Mouse (Mus musculus) frontal cortex, postnatal 10 days (tissue): ENCODE data around the gene Gm9747.
A peak's percentile ranks its signal among the peaks of the same experiment; 100 is the strongest.

Experiments used
- DNase-seq, 2 experiments: peaks; one replicate each; pipeline ENCODE4 v3.0.0; 2022; ENCODE audit warnings: low spot score in 2 of 2, mixed read lengths in 1 of 2

The Gm9747 gene

GRCm38 (mm10) chr1:82257457-82257856 lies 24.5 kb downstream of the Gm9747 start:
- DNase-seq: no peak

GRCm38 (mm10) chr1:82258331-82258730 lies 25.4 kb downstream of the Gm9747 start:
- DNase-seq: no peak

GRCm38 (mm10) chr1:82260055-82260454 lies 27.1 kb downstream of the Gm9747 start:
- no peak for DNase-seq

GRCm38 (mm10) chr1:82261053-82261618 lies 28.2 kb downstream of the Gm9747 start:
- DNase-seq: no peak

- DNase-seq: no peak
Measured at GRCm38 (mm10) chr1:82261638-82262037, 28.7 kb downstream of the Gm9747 start.

- DNase-seq: no peak
Measured at GRCm38 (mm10) chr1:82262331-82262730, 29.4 kb downstream of the Gm9747 start.

GRCm38 (mm10) chr1:82267547-82267946 lies 34.6 kb downstream of the Gm9747 start:
- DNase-seq: no peak

GRCm38 (mm10) chr1:82272231-82272630 lies 39.3 kb downstream of the Gm9747 start:
- DNase-seq: no peak

- DNase-seq: no peak
Measured at GRCm38 (mm10) chr1:82273529-82273928, 40.6 kb downstream of the Gm9747 start.

- no peak for DNase-seq
Measured at GRCm38 (mm10) chr1:82274361-82274760, 41.4 kb downstream of the Gm9747 start.

GRCm38 (mm10) chr1:82279768-82280167 lies 46.9 kb downstream of the Gm9747 start:
- no peak for DNase-seq

GRCm38 (mm10) chr1:82281823-82282222 lies 48.9 kb downstream of the Gm9747 start:
- no peak for DNase-seq

- peak; percentile 87 to 88 for DNase-seq
Measured at GRCm38 (mm10) chr1:82282992-82283611, 50.2 kb downstream of the Gm9747 start.

- no peak for DNase-seq
Measured at GRCm38 (mm10) chr1:82283901-82284301, 51.0 kb downstream of the Gm9747 start.

GRCm38 (mm10) chr1:82284403-82284802 lies 51.5 kb downstream of the Gm9747 start:
- DNase-seq: no peak
